Mouse (Mus musculus): Measurements from ENCODE around the gene Twist2. TPM values are rescaled to one million over a fixed set of nuclear protein-coding genes. Genes with fewer than 3 reads are reported as not detected.

Gene Twist2
- polyA plus RNA-seq, 1 experiment from 2014 or later, result 17.9 TPM

DNA sequence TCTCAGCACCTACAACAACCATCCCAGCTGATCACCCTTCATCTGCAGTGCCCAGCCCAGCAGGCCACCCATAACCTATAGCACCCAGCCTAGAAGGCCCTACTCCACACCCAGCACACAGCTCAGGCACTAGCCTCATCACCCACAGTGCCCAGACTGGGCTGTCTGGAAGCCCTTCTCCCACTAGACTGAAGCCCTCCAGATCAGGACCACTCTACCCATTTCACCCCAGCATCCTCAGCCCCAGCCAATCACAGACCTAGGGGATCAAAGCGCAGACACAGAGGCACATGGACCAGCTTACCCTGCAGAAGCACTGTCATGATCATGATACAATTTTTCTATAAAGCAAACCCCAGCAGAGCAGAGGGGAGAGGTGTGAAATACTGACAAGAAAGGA is 57.6 kb downstream of the Twist2 start:
- no peaks in the 10 kb centered on the region for H3K27me3 ChIP-seq (ENCODE audit: insufficient read depth, poor library complexity, severe bottlenecking)
- peaks cover 45% of the 10 kb centered on the region for H3K4me1 ChIP-seq
- H3K4me3 ChIP-seq, result no peak overlapping the region
- WGBS, result 97% methylated on average over 1 of the region's 1 CpGs
- H3K27ac ChIP-seq, result 0 out of 2 replicates have a peak overlapping the region, but pooled peaks have one; percentile 42
- no peaks in the 10 kb centered on the region for H3K36me3 ChIP-seq
- DNase-seq (ENCODE audit: low spot score), result no peak
- H3K9me3 ChIP-seq, result no peaks in the 10 kb centered on the region

DNA sequence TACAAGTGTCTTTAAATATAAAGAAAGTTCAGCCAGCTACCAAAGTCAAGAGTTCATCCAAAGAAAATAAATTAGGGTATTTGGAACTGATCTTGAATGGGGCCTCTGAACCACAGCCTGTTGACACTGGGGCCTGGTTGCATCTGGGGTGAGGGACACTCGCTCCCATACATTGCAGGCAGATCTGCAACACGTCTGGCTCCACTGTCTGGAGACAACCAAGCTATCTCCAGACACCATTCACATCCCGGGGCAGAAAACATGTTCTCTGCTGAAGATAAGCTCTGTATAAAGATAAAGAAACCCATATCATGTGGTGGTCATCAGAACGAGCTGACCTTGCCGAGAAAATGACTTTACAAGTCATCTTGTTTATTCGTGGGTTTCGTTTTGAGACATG is 60.2 kb downstream of the Twist2 start:
- H3K4me3 ChIP-seq, result no peak overlapping the region
- H3K27ac ChIP-seq, result no peak overlapping the region
- WGBS, result 22% methylated on average over 7 of the region's 7 CpGs
- H3K9me3 ChIP-seq, result no peaks in the 10 kb centered on the region
- DNase-seq (ENCODE audit: low spot score), result peak; percentile 74
- no peaks in the 10 kb centered on the region for H3K36me3 ChIP-seq
- peaks cover 42% of the 10 kb centered on the region for H3K4me1 ChIP-seq
- no peaks in the 10 kb centered on the region for H3K27me3 ChIP-seq (ENCODE audit: insufficient read depth, poor library complexity, severe bottlenecking)

DNA sequence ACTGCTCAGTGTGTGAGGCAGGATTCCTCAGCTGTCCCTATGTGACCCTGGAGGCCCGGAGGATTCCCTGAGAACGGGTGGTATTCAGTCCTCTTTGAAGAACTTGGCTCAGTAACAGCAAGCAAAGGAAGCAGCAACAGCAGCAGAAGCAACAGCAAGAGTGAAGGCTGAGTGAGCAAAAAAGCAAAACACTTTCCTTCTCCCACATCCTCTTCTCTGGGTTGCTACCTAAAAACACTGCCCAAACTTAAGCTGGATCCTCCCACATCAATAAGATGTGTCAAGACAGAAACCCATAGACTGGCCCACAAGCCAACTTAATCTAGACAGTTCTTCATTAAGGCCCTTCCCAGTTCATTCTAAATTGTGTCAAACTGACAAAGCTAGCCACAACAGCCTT is 64.7 kb downstream of the Twist2 start:
- no peak for DNase-seq (ENCODE audit: low spot score)
- Histone ChIP-seq H3K27ac (no peak overlapping the region), H3K36me3 (no peaks in the 10 kb centered on the region), H3K9me3 (no peaks in the 10 kb centered on the region), H3K27me3 (ENCODE audit: insufficient read depth, poor library complexity, severe bottlenecking) (0 out of 2 replicates have a peak, but pooled peaks cover 3% of the 10 kb centered on the region), H3K4me3 (no peak overlapping the region), H3K4me1 (peaks cover 19% of the 10 kb centered on the region)
- 36% methylated on average over 2 of the region's 2 CpGs for WGBS

DNA sequence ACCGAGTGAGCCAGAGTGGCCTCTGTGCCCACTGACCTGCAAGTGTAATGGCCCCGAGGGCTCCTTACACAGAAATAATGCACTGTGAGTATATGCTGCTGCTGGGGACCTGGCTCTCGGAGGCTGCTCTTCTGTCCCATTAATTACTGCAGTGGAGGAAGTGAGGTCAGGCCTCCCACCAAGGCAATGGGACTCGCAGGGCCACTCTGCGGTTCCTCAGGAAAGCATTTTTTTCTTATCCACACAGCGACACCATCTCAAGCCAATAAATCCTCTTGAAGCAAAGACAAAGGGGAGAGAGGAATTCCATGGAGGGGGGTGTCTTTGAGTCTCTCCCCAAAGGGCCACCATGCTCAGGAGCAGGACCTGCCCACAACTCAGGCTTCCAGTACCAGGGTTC is 69.8 kb downstream of the Twist2 start:
- 52% methylated on average over 6 of the region's 6 CpGs for WGBS

DNA sequence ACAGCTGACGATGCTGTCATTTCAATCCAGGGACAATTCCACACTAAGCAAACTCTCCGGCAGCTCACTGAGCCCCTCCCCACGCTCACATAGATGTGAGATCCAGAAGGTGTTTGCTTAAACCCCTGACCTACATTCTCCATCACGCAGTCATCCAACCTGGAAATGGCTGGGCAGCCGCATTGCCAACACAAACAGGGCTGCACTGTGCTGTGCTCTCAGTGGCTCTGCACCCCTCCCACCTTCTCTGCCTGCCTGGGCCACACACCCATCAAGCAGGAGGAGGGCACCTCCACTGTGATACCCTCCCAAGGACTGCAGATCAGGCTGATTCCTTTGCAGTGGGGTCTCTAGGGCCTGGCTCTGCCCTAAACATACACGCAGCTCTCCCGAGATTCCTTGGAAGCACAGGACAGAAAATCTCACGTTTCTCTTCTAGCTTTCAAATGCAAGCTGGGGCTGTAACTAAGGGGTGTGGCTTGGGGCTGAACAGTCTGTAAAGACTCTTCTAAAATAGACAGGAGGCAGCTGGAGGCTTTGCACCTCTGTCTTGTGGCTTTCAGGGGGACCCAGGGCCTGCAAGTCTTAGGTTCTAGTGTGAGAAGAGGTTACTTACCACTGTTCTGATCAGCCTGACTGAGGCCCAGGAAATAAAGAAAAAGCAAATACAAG is 71.3 kb downstream of the Twist2 start:
- DNase-seq (ENCODE audit: low spot score), result no peak
- Histone ChIP-seq H3K4me3 (no peak overlapping the region), H3K9me3 (no peaks in the 10 kb centered on the region), H3K27ac (peak overlapping the region; percentile 29; the same call in 1 of the 2 replicates), H3K4me1 (peaks cover 43% of the 10 kb centered on the region), H3K27me3 (ENCODE audit: insufficient read depth, poor library complexity, severe bottlenecking) (0 out of 2 replicates have a peak, but pooled peaks cover 3% of the 10 kb centered on the region), H3K36me3 (no peaks in the 10 kb centered on the region)
- WGBS, result 49% methylated on average over 8 of the region's 8 CpGs

More for the DNA sequence above, 69.8 kb downstream of the Twist2 start:
- DNase-seq (ENCODE audit: low spot score), result no peak
- Histone ChIP-seq H3K27ac (peak overlapping the region; percentile 29; the same call in 1 of the 2 replicates), H3K27me3 (ENCODE audit: insufficient read depth, poor library complexity, severe bottlenecking) (0 out of 2 replicates have a peak, but pooled peaks cover 3% of the 10 kb centered on the region), H3K4me1 (peaks cover 43% of the 10 kb centered on the region), H3K9me3 (no peaks in the 10 kb centered on the region), H3K4me3 (no peak overlapping the region), H3K36me3 (no peaks in the 10 kb centered on the region)

DNA sequence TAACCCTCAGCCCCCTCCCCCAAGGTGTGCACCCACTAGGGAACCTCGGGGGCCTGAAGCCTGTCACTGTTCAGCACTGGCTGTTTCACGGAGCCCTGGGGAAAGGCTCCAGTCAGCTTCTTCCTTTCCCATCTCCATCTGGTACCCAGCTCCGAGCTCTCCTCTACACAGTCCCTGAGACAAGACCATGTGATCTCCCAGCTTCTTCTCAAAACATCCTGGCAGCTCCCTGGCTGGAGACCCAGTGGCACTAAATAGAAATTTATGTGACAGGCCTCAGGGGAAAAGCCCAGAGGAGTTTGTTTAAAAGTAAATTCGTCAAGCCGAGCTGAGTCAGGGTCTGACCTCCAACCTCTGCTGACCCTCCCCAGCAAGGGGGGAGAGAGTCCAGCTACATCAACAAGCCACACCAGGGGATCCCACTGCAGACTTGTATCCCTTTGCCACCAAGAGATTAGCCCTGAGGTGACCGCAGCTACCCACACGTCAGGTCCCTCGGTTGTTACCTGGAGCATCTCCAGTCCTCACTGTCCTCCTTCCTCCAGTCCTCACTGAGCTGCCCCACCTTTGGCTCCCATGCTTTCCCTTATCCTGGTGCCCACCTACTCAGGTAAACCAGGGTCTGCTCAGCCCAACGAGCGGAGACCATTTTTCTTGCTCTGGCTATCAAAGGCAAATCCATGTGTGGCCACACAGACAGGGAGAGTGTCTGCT is 72.5 kb downstream of the Twist2 start:
- Histone ChIP-seq H3K27me3 (ENCODE audit: insufficient read depth, poor library complexity, severe bottlenecking) (0 out of 2 replicates have a peak, but pooled peaks cover 3% of the 10 kb centered on the region), H3K4me1 (peaks cover 48% of the 10 kb centered on the region), H3K27ac (0 out of 2 replicates have a peak overlapping the region, but pooled peaks have one; percentile 1), H3K36me3 (no peaks in the 10 kb centered on the region), H3K4me3 (no peak overlapping the region), H3K9me3 (no peaks in the 10 kb centered on the region)
- peak; percentile 71 for DNase-seq (ENCODE audit: low spot score)
- WGBS, result 60% methylated on average over 10 of the region's 10 CpGs

DNA sequence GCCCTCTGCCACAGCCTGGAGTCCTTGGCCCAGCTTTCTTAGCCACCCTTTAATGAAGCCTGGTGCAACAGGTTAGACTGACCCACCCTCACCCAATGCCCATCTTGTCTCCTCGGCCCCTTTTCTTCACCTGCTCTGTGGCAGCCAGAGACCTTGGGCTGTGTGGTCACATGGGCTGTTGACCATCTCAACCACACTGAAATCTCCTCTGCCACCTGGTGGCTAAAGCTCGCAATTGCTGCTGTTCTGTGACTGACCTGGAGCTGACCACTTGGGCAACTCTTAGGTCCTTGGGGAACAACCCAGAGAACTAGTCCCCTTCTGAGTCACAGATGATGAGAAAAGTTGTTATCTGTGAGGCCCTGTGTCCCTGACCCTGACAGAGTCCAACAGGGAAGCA is 73.4 kb downstream of the Twist2 start:
- H3K36me3 ChIP-seq, result no peaks in the 10 kb centered on the region
- H3K27me3 ChIP-seq (ENCODE audit: insufficient read depth, poor library complexity, severe bottlenecking), result 0 out of 2 replicates have a peak, but pooled peaks cover 3% of the 10 kb centered on the region
- H3K27ac ChIP-seq, result no peak overlapping the region
- H3K4me1 ChIP-seq, result peaks cover 49% of the 10 kb centered on the region
- WGBS, result 12% methylated on average over 2 of the region's 2 CpGs
- DNase-seq (ENCODE audit: low spot score), result peak; percentile 88
- H3K4me3 ChIP-seq, result no peak overlapping the region
- H3K9me3 ChIP-seq, result no peaks in the 10 kb centered on the region

DNA sequence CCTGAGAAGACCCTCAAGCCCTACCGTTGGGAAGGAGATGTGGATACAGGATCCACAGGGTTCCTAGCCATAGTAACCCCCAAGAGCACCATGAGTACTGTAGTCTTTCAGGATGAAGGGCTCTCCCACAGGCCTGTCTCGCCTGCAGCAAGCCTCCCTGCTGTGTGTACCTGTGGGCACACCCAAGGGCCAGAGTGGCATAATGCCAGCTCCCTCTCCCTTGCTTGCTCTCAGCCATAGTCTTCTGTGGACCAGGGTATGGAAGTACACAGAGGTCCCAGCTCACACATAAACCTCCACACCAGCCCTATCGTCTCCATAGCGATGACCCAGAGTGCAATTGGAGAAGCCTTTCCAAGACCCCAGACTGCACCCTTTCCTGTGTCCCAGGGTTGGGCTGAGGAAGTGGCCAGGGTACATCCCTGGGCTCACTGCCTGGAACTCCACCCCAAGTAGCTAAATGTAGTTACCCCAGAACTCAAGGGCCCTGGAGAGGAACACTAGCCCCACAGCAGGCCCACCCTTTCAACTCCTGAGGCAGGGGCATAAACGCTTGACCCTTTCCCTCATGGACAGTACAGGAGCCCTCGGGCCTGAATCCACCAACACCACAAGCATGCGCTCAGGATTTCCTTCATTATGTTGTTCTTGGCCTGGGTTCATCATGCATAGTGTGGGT is 73.9 kb downstream of the Twist2 start:
- H3K27ac ChIP-seq, result no peak overlapping the region
- 0 out of 2 replicates have a peak, but pooled peaks cover 3% of the 10 kb centered on the region for H3K27me3 ChIP-seq (ENCODE audit: insufficient read depth, poor library complexity, severe bottlenecking)
- H3K4me1 ChIP-seq, result peaks cover 47% of the 10 kb centered on the region
- peak; percentile 39 for DNase-seq (ENCODE audit: low spot score)
- no peak overlapping the region for H3K4me3 ChIP-seq
- no peaks in the 10 kb centered on the region for H3K36me3 ChIP-seq
- no peaks in the 10 kb centered on the region for H3K9me3 ChIP-seq
- 70% methylated on average over 7 of the region's 7 CpGs for WGBS

DNA sequence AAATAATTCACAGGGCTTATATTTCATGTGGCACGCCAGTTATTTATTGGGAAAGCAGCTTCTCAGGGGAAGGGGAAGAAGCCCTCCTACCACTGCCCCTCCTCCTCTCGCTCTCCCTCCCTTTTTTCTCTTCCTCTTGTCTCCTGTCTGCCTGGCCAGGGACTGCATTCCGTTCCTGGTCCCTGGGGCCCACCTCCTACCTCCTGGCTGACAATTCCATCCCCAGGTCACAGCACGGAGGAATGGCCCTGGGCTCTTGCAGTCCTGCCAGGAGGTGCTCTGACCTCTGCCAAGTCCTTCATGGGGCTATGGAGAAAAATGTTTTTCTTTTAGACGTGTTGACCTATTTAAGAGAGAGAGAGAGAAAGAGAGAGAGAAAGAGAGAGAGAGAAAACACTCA is 77.4 kb downstream of the Twist2 start:
- Histone ChIP-seq H3K4me1 (peaks cover 22% of the 10 kb centered on the region), H3K36me3 (no peaks in the 10 kb centered on the region), H3K4me3 (no peak overlapping the region), H3K27ac (0 out of 2 replicates have a peak overlapping the region, but pooled peaks have one; percentile 52), H3K9me3 (no peaks in the 10 kb centered on the region), H3K27me3 (ENCODE audit: insufficient read depth, poor library complexity, severe bottlenecking) (no peaks in the 10 kb centered on the region)
- WGBS, result 43% methylated on average over 5 of the region's 5 CpGs
- no peak for DNase-seq (ENCODE audit: low spot score)

DNA sequence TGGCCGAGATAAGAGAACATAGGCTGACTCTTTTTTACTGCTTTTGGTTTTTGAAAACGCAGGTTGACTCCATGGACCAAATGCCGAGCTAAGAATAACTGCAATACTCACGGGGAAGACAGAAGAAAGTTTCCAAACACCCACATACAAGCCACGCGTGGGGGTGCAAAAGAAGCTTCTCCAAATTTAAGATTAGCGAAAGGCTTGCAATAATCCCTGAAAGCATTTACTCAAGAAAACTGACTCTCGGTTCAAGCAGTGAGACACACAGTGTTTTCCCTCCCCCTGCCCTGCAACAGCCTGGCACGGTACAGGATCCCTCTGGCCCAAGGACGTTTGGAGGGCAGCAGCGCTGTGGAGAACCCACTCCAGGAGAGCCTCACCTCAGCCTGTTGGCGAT is 78.9 kb downstream of the Twist2 start:
- Histone ChIP-seq H3K9me3 (no peaks in the 10 kb centered on the region), H3K36me3 (no peaks in the 10 kb centered on the region), H3K4me3 (no peak overlapping the region), H3K4me1 (peaks cover 17% of the 10 kb centered on the region), H3K27ac (no peak overlapping the region; the same call in 1 of the 2 replicates), H3K27me3 (ENCODE audit: insufficient read depth, poor library complexity, severe bottlenecking) (no peaks in the 10 kb centered on the region)
- DNase-seq (ENCODE audit: low spot score), result no peak
- WGBS, result 82% methylated on average over 12 of the region's 12 CpGs

DNA sequence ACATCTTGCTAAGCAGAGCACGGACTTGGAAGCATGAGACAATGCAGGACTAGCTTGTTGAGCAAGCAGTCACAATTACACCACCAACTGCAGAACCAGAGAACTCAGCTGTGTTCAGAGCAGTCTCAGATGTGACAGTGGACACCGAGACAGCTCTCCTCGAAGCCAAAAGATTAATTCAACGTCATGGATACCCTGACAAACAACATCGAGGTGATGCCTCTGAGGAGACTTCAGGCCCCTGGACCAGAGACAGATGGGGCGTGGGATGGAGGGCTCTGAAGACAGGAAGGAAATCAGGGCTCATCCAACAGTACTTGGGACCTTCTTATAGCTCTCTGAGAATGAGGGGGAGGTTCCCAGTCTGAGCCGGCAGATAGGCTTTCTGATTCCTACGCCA is 79.6 kb downstream of the Twist2 start:
- no peak overlapping the region for H3K27ac ChIP-seq
- DNase-seq (ENCODE audit: low spot score), result no peak
- peaks cover 17% of the 10 kb centered on the region for H3K4me1 ChIP-seq
- H3K4me3 ChIP-seq, result no peak overlapping the region
- WGBS, result 64% methylated on average over 8 of the region's 8 CpGs
- H3K27me3 ChIP-seq (ENCODE audit: insufficient read depth, poor library complexity, severe bottlenecking), result no peaks in the 10 kb centered on the region
- no peaks in the 10 kb centered on the region for H3K9me3 ChIP-seq
- H3K36me3 ChIP-seq, result no peaks in the 10 kb centered on the region

DNA sequence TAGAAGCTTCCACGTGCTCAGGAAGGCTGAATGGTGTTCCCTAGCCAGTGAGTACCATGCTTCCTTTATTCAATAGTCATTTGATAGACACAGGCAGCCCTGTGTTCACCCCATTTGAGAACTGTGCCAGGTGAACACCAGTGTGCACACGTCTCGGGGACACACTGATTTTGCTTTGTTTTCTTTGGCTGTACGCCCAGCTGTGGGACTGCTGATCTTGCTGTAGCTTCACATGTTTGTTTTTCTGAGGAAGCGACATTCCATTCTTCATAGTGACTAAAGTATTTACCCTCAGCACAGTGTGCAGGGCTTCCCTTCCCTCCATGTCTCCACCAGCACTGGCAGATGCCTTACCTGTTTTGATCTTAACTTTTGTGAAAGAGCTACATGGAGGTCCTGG is 81.9 kb downstream of the Twist2 start:
- Histone ChIP-seq H3K27ac (no peak overlapping the region), H3K4me3 (no peak overlapping the region), H3K27me3 (ENCODE audit: insufficient read depth, poor library complexity, severe bottlenecking) (no peaks in the 10 kb centered on the region), H3K9me3 (no peaks in the 10 kb centered on the region), H3K4me1 (peaks cover 17% of the 10 kb centered on the region), H3K36me3 (no peaks in the 10 kb centered on the region)
- WGBS, result 65% methylated on average over 5 of the region's 5 CpGs
- DNase-seq (ENCODE audit: low spot score), result no peak

DNA sequence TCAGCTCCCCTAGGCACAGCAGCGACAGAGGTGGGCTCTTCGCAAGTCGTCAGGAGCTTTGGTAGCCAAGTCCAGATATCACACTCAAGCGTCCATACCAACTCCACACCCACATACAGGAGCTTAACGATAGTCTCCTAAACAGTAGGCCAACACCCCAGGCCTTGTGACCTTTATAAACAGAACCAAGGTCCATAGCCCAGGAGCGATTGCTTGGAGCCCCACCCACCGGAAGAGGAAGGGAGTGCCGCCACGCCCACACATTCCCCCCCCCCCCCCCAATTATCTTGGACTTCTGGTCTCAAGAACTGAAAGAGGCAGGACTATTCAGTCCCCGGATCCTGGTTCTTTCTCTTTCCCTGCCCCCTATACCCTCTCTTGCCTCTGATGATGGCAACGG is 92.3 kb downstream of the Twist2 start:
- WGBS, result 92% methylated on average over 11 of the region's 11 CpGs
- no peak for DNase-seq (ENCODE audit: low spot score)
- H3K27me3 ChIP-seq (ENCODE audit: insufficient read depth, poor library complexity, severe bottlenecking), result no peaks in the 10 kb centered on the region
- H3K4me3 ChIP-seq, result no peak overlapping the region
- H3K9me3 ChIP-seq, result no peaks in the 10 kb centered on the region
- H3K27ac ChIP-seq, result no peak overlapping the region
- H3K4me1 ChIP-seq, result no peaks in the 10 kb centered on the region
- H3K36me3 ChIP-seq, result no peaks in the 10 kb centered on the region
